15 mouse cellular contexts compared by ENCODE assay signal in the genomic region with DNA sequence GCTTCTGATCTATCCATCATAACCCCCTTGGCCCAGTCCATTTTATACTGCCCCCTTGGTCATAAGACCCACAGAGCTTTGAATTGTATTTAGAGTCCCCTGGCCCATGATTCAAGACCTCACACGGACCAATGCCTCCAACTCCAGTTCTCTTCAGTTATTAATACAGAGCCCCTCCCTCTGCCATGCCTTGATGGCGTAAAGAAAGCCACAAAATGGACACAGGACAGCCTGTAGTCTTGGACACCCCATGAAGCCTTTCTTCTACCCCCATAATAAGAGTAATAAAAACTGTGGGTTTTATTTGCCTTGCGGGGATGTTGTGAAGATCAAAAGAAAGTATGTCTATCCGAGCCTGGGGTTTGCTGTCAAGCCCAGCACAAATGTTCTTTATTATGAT. TPM values are rescaled to one million over a fixed set of nuclear protein-coding genes. Genes with fewer than 3 reads are reported as not detected.
DNase-seq lines count a peak whose midpoint lies in the region; ATAC-seq and TF ChIP-seq lines count a peak whose summit lies in the region.
"Had no signal": no experiment of that assay in that cellular context is flagged by ENCODE, and none has a peak within 500 bp of the region (broad histone marks: within the 10 kb centered on the region; RNA-seq: fewer than 3 reads in every experiment).

No protein-coding gene starts in this region.

- ATAC-seq in heart, postnatal 0 days (ENCODE audit: insufficient read depth, low read depth) = no peak
- no peak for ATAC-seq in liver, postnatal 0 days
- ATAC-seq in embryonic facial prominence, embryonic 15.5 days (ENCODE audit: insufficient number of reproducible peaks, low FRiP score, low TSS enrichment, low read depth) = no peak
- no peak for ATAC-seq in limb, embryonic 15.5 days (ENCODE audit: insufficient number of reproducible peaks, low FRiP score, low TSS enrichment, low read depth)
- ATAC-seq: CD4-positive, CD25-positive, alpha-beta regulatory T cell, adult 4 months; midbrain, embryonic 13.5 days had no signal

- no peak overlapping the region for H3K4me3 ChIP-seq in heart, postnatal 0 days (ENCODE audit: low read depth, low read length)
- no peak overlapping the region for H3K4me3 ChIP-seq in liver, postnatal 0 days (ENCODE audit: low read depth, low read length)
- H3K4me3 ChIP-seq in embryonic facial prominence, embryonic 15.5 days (replicated peaks) = no peak overlapping the region
- H3K4me3 ChIP-seq in limb, embryonic 15.5 days = no peak overlapping the region
- H3K4me3 ChIP-seq: limb, embryonic 12.5 days; midbrain, embryonic 13.5 days had no signal

- no peaks in the 10 kb centered on the region for H3K36me3 ChIP-seq in heart, postnatal 0 days (replicated peaks; ENCODE audit: control insufficient read depth, insufficient read depth, low read length)
- no peaks in the 10 kb centered on the region for H3K36me3 ChIP-seq in liver, postnatal 0 days (replicated peaks; ENCODE audit: insufficient read depth, low read length)
- H3K36me3 ChIP-seq in embryonic facial prominence, embryonic 15.5 days = no peaks in the 10 kb centered on the region
- H3K36me3 ChIP-seq in limb, embryonic 15.5 days = no peaks in the 10 kb centered on the region
- H3K36me3 ChIP-seq: limb, embryonic 12.5 days; midbrain, embryonic 13.5 days had no signal

- DNase-seq in heart, postnatal 0 days (ENCODE audit: low spot score) = no peak
- DNase-seq in heart, adult 9 months (ENCODE audit: low spot score in 2 of 2) = no peak
- no peak for DNase-seq in liver, postnatal 0 days
- DNase-seq in liver = no peak
- no peak for DNase-seq in left cerebral cortex, adult 18-20 months (ENCODE audit: low spot score in 2 of 2)
- DNase-seq: cerebellum, adult 9-11 months; layer of hippocampus, postnatal 36 days; thymus, adult 18-20 months had no signal

- H3K27ac ChIP-seq in heart, postnatal 0 days (ENCODE audit: low read depth) = peak overlapping the region; percentile 84
- H3K27ac ChIP-seq in liver, postnatal 0 days (ENCODE audit: low read depth) = peak overlapping the region; percentile 62; the same call in 1 of the 2 replicates
- 0 out of 2 replicates have a peak overlapping the region, but pooled peaks have one; percentile 2 for H3K27ac ChIP-seq in embryonic facial prominence, embryonic 15.5 days (replicated peaks)
- H3K27ac ChIP-seq in limb, embryonic 15.5 days = 0 out of 2 replicates have a peak overlapping the region, but pooled peaks have one; percentile 17
- H3K27ac ChIP-seq: limb, embryonic 12.5 days; macrophage; midbrain, embryonic 13.5 days had no signal

- WGBS in heart, postnatal 0 days = 75% methylated on average over 4 of the region's 4 CpGs
- WGBS in liver, postnatal 0 days (ENCODE audit: insufficient replicate concordance) = 76% methylated on average over 4 of the region's 4 CpGs
- 34% methylated on average over 4 of the region's 4 CpGs for WGBS in embryonic facial prominence, embryonic 15.5 days
- WGBS in limb, embryonic 15.5 days = 41% methylated on average over 4 of the region's 4 CpGs

- no peak for TF ChIP-seq CTCF in heart, postnatal 0 days (IDR thresholded peaks at IDR 0.05; ENCODE audit: low read depth)
- TF ChIP-seq CTCF in liver, postnatal 0 days (IDR thresholded peaks at IDR 0.05; ENCODE audit: low read depth) = no peak

- H3K27me3 ChIP-seq in heart, postnatal 0 days (ENCODE audit: control insufficient read depth, insufficient read depth, low read length) = no peaks in the 10 kb centered on the region
- no peaks in the 10 kb centered on the region for H3K27me3 ChIP-seq in liver, postnatal 0 days (ENCODE audit: insufficient read depth, low read length)
- no peaks in the 10 kb centered on the region for H3K27me3 ChIP-seq in embryonic facial prominence, embryonic 15.5 days
- no peaks in the 10 kb centered on the region for H3K27me3 ChIP-seq in limb, embryonic 15.5 days
- H3K27me3 ChIP-seq: limb, embryonic 12.5 days; midbrain, embryonic 13.5 days had no signal

- no peaks in the 10 kb centered on the region for H3K9me3 ChIP-seq in heart, postnatal 0 days (replicated peaks; ENCODE audit: control insufficient read depth, low read length)
- no peaks in the 10 kb centered on the region for H3K9me3 ChIP-seq in liver, postnatal 0 days (ENCODE audit: low read length)
- H3K9me3 ChIP-seq in embryonic facial prominence, embryonic 15.5 days (replicated peaks) = no peaks in the 10 kb centered on the region
- H3K9me3 ChIP-seq in limb, embryonic 15.5 days = no peaks in the 10 kb centered on the region
- H3K9me3 ChIP-seq: limb, embryonic 12.5 days; midbrain, embryonic 13.5 days had no signal

- TF ChIP-seq EP300 in heart, postnatal 0 days (IDR thresholded peaks at IDR 0.05; ENCODE audit: low read depth) = no peak
- no peak for TF ChIP-seq EP300 in liver, postnatal 0 days (IDR thresholded peaks at IDR 0.05; ENCODE audit: low read depth)

- peaks cover 28% of the 10 kb centered on the region for H3K4me1 ChIP-seq in heart, postnatal 0 days (ENCODE audit: control insufficient read depth, insufficient read depth)
- H3K4me1 ChIP-seq in liver, postnatal 0 days (ENCODE audit: insufficient read depth) = peaks cover 13% of the 10 kb centered on the region; the same call in 1 of the 2 replicates
- peaks cover 3% of the 10 kb centered on the region; the same call in 1 of the 2 replicates for H3K4me1 ChIP-seq in embryonic facial prominence, embryonic 15.5 days
- H3K4me1 ChIP-seq in limb, embryonic 15.5 days = 0 out of 2 replicates have a peak, but pooled peaks cover 3% of the 10 kb centered on the region

- H3K9ac ChIP-seq in heart, postnatal 0 days (replicated peaks; ENCODE audit: low read depth, low read length) = no peak overlapping the region
- H3K9ac ChIP-seq in liver, postnatal 0 days (replicated peaks) = no peak overlapping the region
- H3K9ac ChIP-seq in embryonic facial prominence, embryonic 15.5 days = no peak overlapping the region
- no peak overlapping the region for H3K9ac ChIP-seq in limb, embryonic 15.5 days
- H3K9ac ChIP-seq: hindbrain, embryonic 14.5 days; limb, embryonic 12.5 days; midbrain, embryonic 13.5 days had no signal

- no peak overlapping the region for H3K4me2 ChIP-seq in heart, postnatal 0 days (ENCODE audit: low read depth, low read length)
- no peak overlapping the region for H3K4me2 ChIP-seq in liver, postnatal 0 days (ENCODE audit: low read depth, low read length)
- no peak overlapping the region for H3K4me2 ChIP-seq in embryonic facial prominence, embryonic 15.5 days (replicated peaks)
- no peak overlapping the region for H3K4me2 ChIP-seq in limb, embryonic 15.5 days
- H3K4me2 ChIP-seq: hindbrain, embryonic 14.5 days; limb, embryonic 12.5 days; midbrain, embryonic 13.5 days had no signal

RNA-seq across cellular contexts. Expression of gene Snrk, which starts 33.4 kb away (rescaled TPM):
- 60.4 and 61.7 TPM in 2 replicates for total RNA-seq in heart, postnatal 0 days (2014; rRNA removed; ENCODE audit: low replicate concordance)
- polyA plus RNA-seq in heart, postnatal 0 days (2015; fragmentation: Nextera tagmentation; extraction: Ambion mirVana) = 39.5 and 40.3 TPM in 2 replicates
- polyA plus RNA-seq in liver, postnatal 0 days (2015; fragmentation: Nextera tagmentation; extraction: Ambion mirVana) = 24.0 and 25.5 TPM in 2 replicates
- 61.5 and 63.1 TPM in 2 replicates for polyA plus RNA-seq in embryonic facial prominence, embryonic 15.5 days (2015; fragmentation: Nextera tagmentation; extraction: Ambion mirVana)
- polyA plus RNA-seq in limb, embryonic 15.5 days (2015; fragmentation: Nextera tagmentation; extraction: Ambion mirVana) = 58.0 and 58.3 TPM in 2 replicates
- total RNA-seq in left cerebral cortex, adult 18-20 months (2021) = 100 to 1,000 TPM; 120 to 122 TPM

Comparison
In these comparisons a context has a peak if more than half of its experiments do, and no peak if none do; other contexts are left out.
1. H3K27ac ChIP-seq: peak in every context shown above with its lines; median percentile 84 in heart, postnatal 0 days; 62 in liver, postnatal 0 days; 17 in limb, embryonic 15.5 days; 2 in embryonic facial prominence, embryonic 15.5 days.